Comparison of ENCODE assay signal across 8 mouse cellular contexts in the genomic region with DNA sequence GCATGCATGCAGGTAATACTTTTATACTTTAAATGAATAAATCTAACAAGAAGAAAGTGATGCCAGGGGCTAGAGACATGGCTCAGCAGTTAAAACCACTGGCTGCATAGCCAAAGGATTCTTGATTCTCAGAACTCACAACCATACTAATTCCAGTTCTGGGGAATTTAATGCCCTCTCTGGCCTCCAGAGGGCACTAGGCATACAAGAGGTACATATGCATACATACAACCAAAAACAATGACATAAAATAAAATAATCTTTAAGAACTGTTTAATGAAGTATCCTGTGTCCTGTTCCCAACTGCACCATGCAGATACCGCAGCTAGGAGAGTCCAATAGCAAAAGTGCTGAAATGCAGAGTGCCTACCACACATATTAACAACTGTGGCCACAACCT. TPM values are rescaled to one million over a fixed set of nuclear protein-coding genes. Genes with fewer than 3 reads are reported as not detected.
DNase-seq lines count a peak whose midpoint lies in the region; ATAC-seq and TF ChIP-seq lines count a peak whose summit lies in the region.

No protein-coding gene starts in this region.

- H3K9me3 ChIP-seq in heart, embryonic 12.5 days (replicated peaks), result no peaks in the 10 kb centered on the region
- H3K9me3 ChIP-seq in neural tube, embryonic 11.5 days (ENCODE audit: control insufficient read depth, low read length), result no peaks in the 10 kb centered on the region
- H3K9me3 ChIP-seq in hindbrain, postnatal 0 days (ENCODE audit: low read length), result no peaks in the 10 kb centered on the region
- H3K9me3 ChIP-seq in neural tube, embryonic 15.5 days (replicated peaks), result no peaks in the 10 kb centered on the region

- no peak overlapping the region for H3K4me2 ChIP-seq in heart, embryonic 12.5 days
- no peak overlapping the region for H3K4me2 ChIP-seq in neural tube, embryonic 11.5 days (ENCODE audit: low read depth)
- no peak overlapping the region for H3K4me2 ChIP-seq in hindbrain, postnatal 0 days (ENCODE audit: low read depth, low read length)
- H3K4me2 ChIP-seq in neural tube, embryonic 15.5 days, result no peak overlapping the region

- DNase-seq in heart, adult 11 months, result peak; percentile 89
- peak; percentile 28 for DNase-seq in neural tube, embryonic 11.5 days (ENCODE audit: low spot score)
- DNase-seq in neural tube, embryonic 10.5 days (ENCODE audit: extremely low spot score, low spot score), result no peak
- peak; percentile 80 for DNase-seq in brain, adult 2 months (ENCODE audit: low read depth, low spot score)
- DNase-seq in hindbrain, postnatal 0 days (ENCODE audit: low spot score), result peak; percentile 74
- no peak for DNase-seq in spleen, postnatal 4 days (ENCODE audit: low spot score in 2 of 2)

- WGBS in heart, embryonic 12.5 days, result 74% methylated on average over 1 of the region's 1 CpGs
- 59% methylated on average over 1 of the region's 1 CpGs for WGBS in neural tube, embryonic 11.5 days
- 79% methylated on average over 1 of the region's 1 CpGs for WGBS in hindbrain, postnatal 0 days
- 68% methylated on average over 1 of the region's 1 CpGs for WGBS in neural tube, embryonic 15.5 days

- H3K36me3 ChIP-seq in heart, embryonic 12.5 days, result peaks cover 3% of the 10 kb centered on the region
- peaks cover 2% of the 10 kb centered on the region; the same call in 1 of the 2 replicates for H3K36me3 ChIP-seq in neural tube, embryonic 11.5 days (ENCODE audit: control insufficient read depth, insufficient read depth, low read length)
- H3K36me3 ChIP-seq in hindbrain, postnatal 0 days (ENCODE audit: insufficient read depth, low read length), result no peaks in the 10 kb centered on the region
- no peaks in the 10 kb centered on the region for H3K36me3 ChIP-seq in neural tube, embryonic 15.5 days

- TF ChIP-seq CTCF in hindbrain, postnatal 0 days (IDR thresholded peaks at IDR 0.05; ENCODE audit: low read depth), result peak; percentile 75

- no peak overlapping the region for H3K27ac ChIP-seq in heart, embryonic 12.5 days (ENCODE audit: poor library complexity, severe bottlenecking)
- H3K27ac ChIP-seq in neural tube, embryonic 11.5 days (ENCODE audit: low read depth, low read length), result no peak overlapping the region
- H3K27ac ChIP-seq in hindbrain, postnatal 0 days, result no peak overlapping the region
- H3K27ac ChIP-seq in neural tube, embryonic 15.5 days (replicated peaks), result no peak overlapping the region

- no peak overlapping the region for H3K9ac ChIP-seq in heart, embryonic 12.5 days
- no peak overlapping the region for H3K9ac ChIP-seq in neural tube, embryonic 11.5 days (ENCODE audit: low read length)
- H3K9ac ChIP-seq in hindbrain, postnatal 0 days (replicated peaks; ENCODE audit: low read length), result no peak overlapping the region
- H3K9ac ChIP-seq in neural tube, embryonic 15.5 days (replicated peaks), result no peak overlapping the region

- H3K4me3 ChIP-seq in heart, embryonic 12.5 days, result no peak overlapping the region
- H3K4me3 ChIP-seq in neural tube, embryonic 11.5 days (ENCODE audit: low read depth, low read length), result no peak overlapping the region
- no peak overlapping the region for H3K4me3 ChIP-seq in hindbrain, postnatal 0 days (ENCODE audit: low read length)
- H3K4me3 ChIP-seq in neural tube, embryonic 15.5 days (replicated peaks), result no peak overlapping the region

- no peaks in the 10 kb centered on the region for H3K27me3 ChIP-seq in heart, embryonic 12.5 days (replicated peaks)
- H3K27me3 ChIP-seq in neural tube, embryonic 11.5 days (ENCODE audit: control insufficient read depth, insufficient read depth, low read length), result no peaks in the 10 kb centered on the region
- no peaks in the 10 kb centered on the region for H3K27me3 ChIP-seq in hindbrain, postnatal 0 days (ENCODE audit: insufficient read depth, low read length)
- no peaks in the 10 kb centered on the region for H3K27me3 ChIP-seq in neural tube, embryonic 15.5 days (replicated peaks)

- H3K4me1 ChIP-seq in heart, embryonic 12.5 days (replicated peaks), result peaks cover 10% of the 10 kb centered on the region
- 0 out of 2 replicates have a peak, but pooled peaks cover 5% of the 10 kb centered on the region for H3K4me1 ChIP-seq in neural tube, embryonic 11.5 days (ENCODE audit: control insufficient read depth, insufficient read depth, low read length)
- no peaks in the 10 kb centered on the region for H3K4me1 ChIP-seq in hindbrain, postnatal 0 days (ENCODE audit: insufficient read depth, low read length)
- H3K4me1 ChIP-seq in neural tube, embryonic 15.5 days, result peaks cover 3% of the 10 kb centered on the region; the same call in 1 of the 2 replicates

- ATAC-seq in heart, embryonic 12.5 days (ENCODE audit: insufficient number of reproducible peaks, low FRiP score), result no peak
- no peak for ATAC-seq in neural tube, embryonic 11.5 days (ENCODE audit: insufficient read depth, low FRiP score, low TSS enrichment)
- no peak for ATAC-seq in hindbrain, postnatal 0 days
- peak; percentile 50 for ATAC-seq in neural tube, embryonic 15.5 days (ENCODE audit: low FRiP score)

RNA-seq across cellular contexts. Expression of gene Jam3, which starts 20.8 kb away (rescaled TPM):
- polyA plus RNA-seq in heart, embryonic 12.5 days (2016; fragmentation: Nextera tagmentation; extraction: Ambion mirVana), result 47.4 and 50.0 TPM in 2 replicates
- 137 and 138 TPM in 2 replicates for polyA plus RNA-seq in neural tube, embryonic 11.5 days (2014; fragmentation: Nextera tagmentation; extraction: Ambion mirVana)
- 33.8 and 37.6 TPM in 2 replicates for total RNA-seq in hindbrain, postnatal 0 days (2014; rRNA removed)
- polyA plus RNA-seq in hindbrain, postnatal 0 days (2015; fragmentation: Nextera tagmentation; extraction: Ambion mirVana), result 28.9 and 32.6 TPM in 2 replicates
- polyA plus RNA-seq in neural tube, embryonic 15.5 days (2015; fragmentation: Nextera tagmentation; extraction: Ambion mirVana), result 42.3 and 45.0 TPM in 2 replicates

Comparison
In these comparisons a context has a peak if more than half of its experiments do, and no peak if none do; other contexts are left out.
1. DNase-seq: peak in heart, adult 11 months (single experiment), neural tube, embryonic 11.5 days (single experiment), brain, adult 2 months (single experiment) and hindbrain, postnatal 0 days (single experiment); none in neural tube, embryonic 10.5 days (single experiment) and spleen, postnatal 4 days (0 of 2).